Mouse (Mus musculus) liver, postnatal 0 days (tissue): ENCODE measurements around the gene Il1r1. TPM values are rescaled to one million over a fixed set of nuclear protein-coding genes. Genes with fewer than 3 reads are reported as not detected.
A peak's percentile ranks its signal among the peaks of the same experiment; 100 is the strongest.

Source experiments
- ATAC-seq: fragments of 200-750 bp; cut with Nextera tagmentation; 2 replicates; pipeline ENCODE4 v1.8.0; 2017; ENCODE audit warnings: mild to moderate bottlenecking, moderate library complexity
- DNase-seq: peaks from one replicate; pipeline ENCODE4 v3.0.0-alpha.2; 2016
- H3K27ac ChIP-seq: fragments of 300-500 bp; sonication (generic); 2 replicates; pipeline ENCODE4 v1.5.1; 2014; ENCODE audit warnings: antibody characterized with exemption, moderate library complexity, mild to moderate bottlenecking, low read depth
- H3K27me3 ChIP-seq: fragments of 300-500 bp; sonication (generic); 2 replicates; pipeline ENCODE4 v1.6.1; 2014; ENCODE audit warnings: low read length, control low read depth, mixed read lengths; ENCODE audit not compliant: insufficient read depth
- H3K36me3 ChIP-seq: fragments of 300-500 bp; sonication (generic); replicated peaks from 2 replicates; pipeline ENCODE4 v1.6.1; 2014; ENCODE audit warnings: mild to moderate bottlenecking, control low read depth, low read length, moderate library complexity, mixed read lengths; ENCODE audit not compliant: insufficient read depth
- H3K4me1 ChIP-seq: fragments of 300-500 bp; sonication (generic); 2 replicates; pipeline ENCODE4 v1.6.1; 2014; ENCODE audit warnings: antibody characterized with exemption, mild to moderate bottlenecking, control low read depth; ENCODE audit not compliant: insufficient read depth
- H3K4me2 ChIP-seq: fragments of 300-500 bp; sonication (generic); 2 replicates; pipeline ENCODE4 v1.6.1; 2014; ENCODE audit warnings: low read depth, mild to moderate bottlenecking, low read length, moderate library complexity, mixed read lengths
- H3K4me3 ChIP-seq: fragments of 300-500 bp; sonication (generic); 2 replicates; pipeline ENCODE4 v1.5.1; 2014; ENCODE audit warnings: low read depth, low read length
- H3K9ac ChIP-seq: fragments of 300-500 bp; sonication (generic); replicated peaks from 2 replicates; pipeline ENCODE4 v1.6.1; 2014; ENCODE audit warnings: mild to moderate bottlenecking, moderate library complexity
- H3K9me3 ChIP-seq: fragments of 300-500 bp; sonication (generic); 2 replicates; pipeline ENCODE4 v1.6.1; 2016; ENCODE audit warnings: mild to moderate bottlenecking, control low read depth, low read length, mixed read lengths
- CTCF ChIP-seq: sonication (generic); IDR thresholded peaks from 2 replicates; pipeline ENCODE4 v1.5.1; 2016; ENCODE audit warnings: antibody characterized with exemption, low read depth
- EP300 ChIP-seq: IDR thresholded peaks from 2 replicates; pipeline ENCODE4 v1.6.1; 2016; ENCODE audit warnings: antibody characterized with exemption, low read depth, mild to moderate bottlenecking
- WGBS: fragments of 180-500 bp; shearing (Covaris S2); extraction: QIAGEN DNeasy Blood & Tissue Kit; methylation state at CpG from one replicate; pipeline ENCODE4 v1.1.7; 2014; ENCODE audit not compliant: insufficient replicate concordance; 5-methylcytosine and 5-hydroxymethylcytosine counted together
- polyA plus RNA-seq: library from polyadenylated mRNA; unstranded; fragments of >200 nt; fragmentation: Nextera tagmentation; extraction: Ambion mirVana; gene quantifications from 2 replicates; pipeline ENCODE4 v1.2.1, GENCODE M21; 2015

Il1r1 gene
- polyA plus RNA-seq, 1 experiment from 2014 or later = 15.1 TPM

GRCm38 (mm10) chr1:40242717-40243116 lies 17.8 kb downstream of the Il1r1 start:
- no peak for DNase-seq
- H3K4me2 ChIP-seq = no peak overlapping the region
- H3K4me3 ChIP-seq = no peak overlapping the region
- H3K36me3 ChIP-seq = no peaks in the 10 kb centered on the region
- 44% methylated on average over 1 of the region's 1 CpGs for WGBS
- H3K9me3 ChIP-seq = no peaks in the 10 kb centered on the region
- no peaks in the 10 kb centered on the region for H3K27me3 ChIP-seq
- 0 out of 2 replicates have a peak, but pooled peaks have one; percentile 5 for TF ChIP-seq EP300
- TF ChIP-seq CTCF = no peak
- no peak overlapping the region for H3K9ac ChIP-seq
- no peak overlapping the region for H3K27ac ChIP-seq
- 0 out of 2 replicates have a peak, but pooled peaks have one; percentile 23 for ATAC-seq
- H3K4me1 ChIP-seq = peaks cover 7% of the 10 kb centered on the region

DNA sequence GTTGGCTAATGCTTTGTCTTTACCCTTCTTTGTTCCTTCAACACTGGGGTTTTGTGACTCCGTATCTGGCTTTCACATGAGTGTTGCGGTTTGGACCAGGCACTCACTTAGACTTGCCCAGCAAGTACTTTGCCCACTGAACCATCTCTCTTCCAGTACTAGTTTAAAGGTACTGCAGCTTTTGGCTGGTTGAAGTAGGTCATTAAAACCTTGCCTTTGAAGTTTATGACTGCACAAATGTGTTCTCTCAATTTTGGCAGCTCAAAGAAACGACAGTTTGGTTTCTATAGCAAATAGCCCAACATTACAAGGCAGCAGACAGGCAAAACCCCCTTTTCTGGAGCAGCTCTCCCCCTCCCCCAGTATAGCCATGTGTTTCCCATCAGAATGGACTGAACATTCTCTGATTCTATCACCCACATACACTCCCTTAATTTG lies 18.7 kb downstream of the Il1r1 start:
- DNase-seq (no peak), ATAC-seq (no peak)
- WGBS = 80% methylated on average over 3 of the region's 3 CpGs
- no peak overlapping the region for H3K4me2 ChIP-seq
- no peak overlapping the region for H3K4me3 ChIP-seq
- no peak overlapping the region for H3K9ac ChIP-seq
- H3K27ac ChIP-seq = no peak overlapping the region
- no peaks in the 10 kb centered on the region for H3K9me3 ChIP-seq
- H3K36me3 ChIP-seq = no peaks in the 10 kb centered on the region
- H3K4me1 ChIP-seq = peaks cover 7% of the 10 kb centered on the region
- TF ChIP-seq EP300 (no peak), CTCF (no peak)
- H3K27me3 ChIP-seq = no peaks in the 10 kb centered on the region

DNA sequence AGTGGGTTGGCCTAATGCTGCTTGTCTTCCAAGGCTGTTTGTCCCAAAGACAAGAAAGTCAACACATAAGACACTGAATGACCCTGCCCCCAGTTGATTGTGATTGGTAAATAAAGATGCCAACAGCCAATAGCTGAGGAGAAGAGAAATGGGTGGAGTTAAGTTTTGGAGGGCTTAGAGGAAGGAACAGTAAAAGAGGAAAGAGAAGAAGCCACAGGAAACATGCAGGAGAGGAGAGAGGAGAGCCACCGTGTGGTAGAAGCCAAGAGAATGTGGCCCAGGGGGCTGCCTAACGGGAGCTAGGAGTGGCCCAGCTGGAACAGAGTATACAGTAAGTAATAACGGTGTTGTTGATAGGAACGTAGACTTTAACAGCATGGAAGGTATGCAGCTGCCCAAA lies 25.5 kb downstream of the Il1r1 start:
- WGBS = 44% methylated on average over 4 of the region's 4 CpGs
- Histone ChIP-seq H3K4me3 (no peak overlapping the region), H3K4me1 (peaks cover 5% of the 10 kb centered on the region; the same call in 1 of the 2 replicates), H3K27me3 (no peaks in the 10 kb centered on the region), H3K9me3 (no peaks in the 10 kb centered on the region), H3K9ac (no peak overlapping the region), H3K36me3 (no peaks in the 10 kb centered on the region), H3K27ac (no peak overlapping the region), H3K4me2 (no peak overlapping the region)
- TF ChIP-seq CTCF = peak; percentile 39
- TF ChIP-seq EP300 = no peak
- ATAC-seq (no peak), DNase-seq (no peak)

GRCm38 (mm10) chr1:40252507-40252906 lies 27.6 kb downstream of the Il1r1 start:
- ATAC-seq (no peak), DNase-seq (no peak)
- no peak overlapping the region for H3K27ac ChIP-seq
- 69% methylated on average over 6 of the region's 6 CpGs for WGBS
- H3K4me1 ChIP-seq = peaks cover 5% of the 10 kb centered on the region; the same call in 1 of the 2 replicates
- H3K9ac ChIP-seq = no peak overlapping the region
- no peaks in the 10 kb centered on the region for H3K9me3 ChIP-seq
- no peak overlapping the region for H3K4me3 ChIP-seq
- no peaks in the 10 kb centered on the region for H3K36me3 ChIP-seq
- TF ChIP-seq EP300 (no peak), CTCF (no peak)
- no peaks in the 10 kb centered on the region for H3K27me3 ChIP-seq
- H3K4me2 ChIP-seq = no peak overlapping the region

DNA sequence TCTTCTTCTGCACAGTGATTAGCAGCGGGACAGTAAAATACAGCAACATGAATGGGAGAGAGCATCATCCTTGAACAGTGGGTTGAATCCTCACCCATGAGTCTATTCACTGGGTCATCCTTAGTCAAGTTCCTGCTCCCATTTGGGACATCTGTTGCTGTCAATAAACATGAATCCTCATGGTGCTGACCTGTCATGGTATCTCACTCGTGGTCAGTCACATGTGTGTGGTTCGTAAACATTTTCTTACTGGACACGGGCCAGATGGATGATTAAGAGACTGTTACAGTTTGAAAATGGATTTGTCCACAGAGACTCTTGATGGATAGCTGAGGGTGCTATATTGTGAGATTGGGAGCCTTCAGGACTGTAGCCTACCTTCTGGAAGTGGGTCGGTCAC lies 29.1 kb downstream of the Il1r1 start:
- no peak for TF ChIP-seq CTCF
- no peak for TF ChIP-seq EP300

DNA sequence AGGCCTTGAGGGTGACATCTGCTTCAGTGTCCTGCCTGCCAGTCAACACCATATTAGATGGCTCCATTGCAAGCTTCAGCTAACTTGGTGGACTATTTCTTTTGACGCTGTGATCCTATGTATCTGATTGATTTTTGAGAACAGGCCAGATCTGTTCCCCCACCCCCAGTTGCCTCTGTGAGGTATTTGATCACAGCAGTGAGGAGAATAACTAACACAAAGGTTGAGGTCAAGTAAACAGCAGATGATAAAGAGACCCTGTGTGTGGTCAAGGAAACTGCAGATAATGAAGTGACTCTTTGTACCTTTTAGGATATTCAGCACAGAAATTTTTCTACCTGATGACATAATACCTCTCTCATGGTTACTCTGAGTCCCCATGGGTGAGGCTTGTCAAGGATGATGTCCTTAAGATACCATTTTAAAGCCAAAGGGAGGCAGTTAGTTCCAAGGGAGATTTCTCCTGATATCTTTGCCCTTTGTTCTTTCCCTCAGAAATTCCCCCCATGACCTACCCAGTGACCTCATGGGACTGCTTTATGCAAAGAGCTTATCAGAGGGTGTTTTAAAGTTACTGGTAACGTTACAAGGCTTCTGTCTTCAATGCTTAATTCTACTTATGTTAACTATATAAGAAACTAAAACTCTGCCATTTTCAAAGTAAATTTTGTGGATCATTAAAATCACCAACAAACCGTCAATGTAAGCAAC lies 29.6 kb downstream of the Il1r1 start:
- 55% methylated on average over 3 of the region's 3 CpGs for WGBS
- peak; percentile 77 for ATAC-seq

More for the DNA sequence above, 29.1 kb downstream of the Il1r1 start:
- Histone ChIP-seq H3K9me3 (no peaks in the 10 kb centered on the region), H3K4me3 (no peak overlapping the region), H3K9ac (no peak overlapping the region), H3K27ac (0 out of 2 replicates have a peak overlapping the region, but pooled peaks have one; percentile 23), H3K4me2 (no peak overlapping the region), H3K27me3 (no peaks in the 10 kb centered on the region), H3K4me1 (peaks cover 5% of the 10 kb centered on the region; the same call in 1 of the 2 replicates), H3K36me3 (no peaks in the 10 kb centered on the region)
- WGBS = 57% methylated on average over 5 of the region's 5 CpGs
- ATAC-seq (peak; percentile 40; the same call in 1 of the 2 replicates), DNase-seq (no peak)

More for the DNA sequence above, 29.6 kb downstream of the Il1r1 start:
- no peak overlapping the region for H3K4me3 ChIP-seq
- H3K27ac ChIP-seq = 0 out of 2 replicates have a peak overlapping the region, but pooled peaks have one; percentile 22
- no peak for TF ChIP-seq CTCF
- TF ChIP-seq EP300 = no peak
- H3K36me3 ChIP-seq = peaks cover 2% of the 10 kb centered on the region; the same call in 1 of the 2 replicates
- no peak overlapping the region for H3K4me2 ChIP-seq
- DNase-seq = no peak
- H3K27me3 ChIP-seq = no peaks in the 10 kb centered on the region
- no peak overlapping the region for H3K9ac ChIP-seq
- peaks cover 5% of the 10 kb centered on the region for H3K4me1 ChIP-seq
- no peaks in the 10 kb centered on the region for H3K9me3 ChIP-seq
